Mouse (Mus musculus): ENCODE results near the gene Fat3. TPM values are rescaled to one million over a fixed set of nuclear protein-coding genes. Genes with fewer than 3 reads are reported as not detected.
A peak's percentile ranks its signal among the peaks of the same experiment; 100 is the strongest.

Fat3 gene
- polyA plus RNA-seq, 1 experiment from 2014 or later, result 7.5 TPM

GRCm38 (mm10) chr9:16344902-16345855 lies 155.9 kb downstream of the Fat3 start:
- Histone ChIP-seq H3K27me3 (replicated peaks; ENCODE audit: control insufficient read depth, insufficient read depth, low read length) (no peaks in the 10 kb centered on the region), H3K27ac (ENCODE audit: low read depth, low read length) (no peak overlapping the region), H3K4me3 (ENCODE audit: low read length) (no peak overlapping the region), H3K9me3 (ENCODE audit: control insufficient read depth, low read length) (no peaks in the 10 kb centered on the region), H3K4me2 (ENCODE audit: low read length) (peak overlapping the region; percentile 3; the same call in 1 of the 2 replicates), H3K9ac (ENCODE audit: low read depth, low read length) (no peak overlapping the region), H3K36me3 (ENCODE audit: control insufficient read depth, insufficient read depth, low read length) (no peaks in the 10 kb centered on the region), H3K4me1 (ENCODE audit: control insufficient read depth, insufficient read depth, low read depth, low read length) (peaks cover 4% of the 10 kb centered on the region)
- 49% methylated on average over 11 of the region's 11 CpGs for WGBS
- peak; percentile 87 for ATAC-seq

GRCm38 (mm10) chr9:16343191-16343590 lies 157.9 kb downstream of the Fat3 start:
- ATAC-seq, result no peak
- H3K9me3 ChIP-seq (ENCODE audit: control insufficient read depth, low read length), result no peaks in the 10 kb centered on the region
- H3K27ac ChIP-seq (ENCODE audit: low read depth, low read length), result no peak overlapping the region
- H3K36me3 ChIP-seq (ENCODE audit: control insufficient read depth, insufficient read depth, low read length), result no peaks in the 10 kb centered on the region
- H3K4me1 ChIP-seq (ENCODE audit: control insufficient read depth, insufficient read depth, low read depth, low read length), result peaks cover 4% of the 10 kb centered on the region
- H3K9ac ChIP-seq (ENCODE audit: low read depth, low read length), result no peak overlapping the region
- H3K4me2 ChIP-seq (ENCODE audit: low read length), result no peak overlapping the region
- no peak overlapping the region for H3K4me3 ChIP-seq (ENCODE audit: low read length)
- 69% methylated on average over 2 of the region's 2 CpGs for WGBS
- H3K27me3 ChIP-seq (replicated peaks; ENCODE audit: control insufficient read depth, insufficient read depth, low read length), result no peaks in the 10 kb centered on the region

- H3K4me1 ChIP-seq (ENCODE audit: control insufficient read depth, insufficient read depth, low read depth, low read length), result peaks cover 4% of the 10 kb centered on the region
- no peak overlapping the region for H3K4me3 ChIP-seq (ENCODE audit: low read length)
- H3K27ac ChIP-seq (ENCODE audit: low read depth, low read length), result no peak overlapping the region
- H3K36me3 ChIP-seq (ENCODE audit: control insufficient read depth, insufficient read depth, low read length), result no peaks in the 10 kb centered on the region
- ATAC-seq, result no peak
- H3K9me3 ChIP-seq (ENCODE audit: control insufficient read depth, low read length), result no peaks in the 10 kb centered on the region
- no peak overlapping the region for H3K9ac ChIP-seq (ENCODE audit: low read depth, low read length)
- no peaks in the 10 kb centered on the region for H3K27me3 ChIP-seq (replicated peaks; ENCODE audit: control insufficient read depth, insufficient read depth, low read length)
- WGBS, result 78% methylated on average over 8 of the region's 8 CpGs
- no peak overlapping the region for H3K4me2 ChIP-seq (ENCODE audit: low read length)
Measured at GRCm38 (mm10) chr9:16342577-16342976, 158.5 kb downstream of the Fat3 start.

- peak; percentile 50 for ATAC-seq
- no peaks in the 10 kb centered on the region for H3K9me3 ChIP-seq (ENCODE audit: control insufficient read depth, low read length)
- no peak overlapping the region for H3K9ac ChIP-seq (ENCODE audit: low read depth, low read length)
- H3K4me2 ChIP-seq (ENCODE audit: low read length), result no peak overlapping the region
- H3K27ac ChIP-seq (ENCODE audit: low read depth, low read length), result no peak overlapping the region
- no peaks in the 10 kb centered on the region for H3K4me1 ChIP-seq (ENCODE audit: control insufficient read depth, insufficient read depth, low read depth, low read length)
- H3K36me3 ChIP-seq (ENCODE audit: control insufficient read depth, insufficient read depth, low read length), result no peaks in the 10 kb centered on the region
- H3K27me3 ChIP-seq (replicated peaks; ENCODE audit: control insufficient read depth, insufficient read depth, low read length), result no peaks in the 10 kb centered on the region
- WGBS, result 37% methylated on average over 3 of the region's 3 CpGs
- H3K4me3 ChIP-seq (ENCODE audit: low read length), result no peak overlapping the region
Measured at GRCm38 (mm10) chr9:16330290-16330984, 170.6 kb downstream of the Fat3 start.

- Histone ChIP-seq H3K27me3 (replicated peaks; ENCODE audit: control insufficient read depth, insufficient read depth, low read length) (no peaks in the 10 kb centered on the region), H3K4me1 (ENCODE audit: control insufficient read depth, insufficient read depth, low read depth, low read length) (no peaks in the 10 kb centered on the region), H3K4me3 (ENCODE audit: low read length) (no peak overlapping the region), H3K9ac (ENCODE audit: low read depth, low read length) (no peak overlapping the region), H3K9me3 (ENCODE audit: control insufficient read depth, low read length) (no peaks in the 10 kb centered on the region; the same call in 1 of the 2 replicates), H3K36me3 (ENCODE audit: control insufficient read depth, insufficient read depth, low read length) (no peaks in the 10 kb centered on the region), H3K4me2 (ENCODE audit: low read length) (no peak overlapping the region), H3K27ac (ENCODE audit: low read depth, low read length) (no peak overlapping the region)
- 61% methylated on average over 1 of the region's 1 CpGs for WGBS
- ATAC-seq, result no peak
Measured at GRCm38 (mm10) chr9:16318957-16319356, 182.1 kb downstream of the Fat3 start.

DNA sequence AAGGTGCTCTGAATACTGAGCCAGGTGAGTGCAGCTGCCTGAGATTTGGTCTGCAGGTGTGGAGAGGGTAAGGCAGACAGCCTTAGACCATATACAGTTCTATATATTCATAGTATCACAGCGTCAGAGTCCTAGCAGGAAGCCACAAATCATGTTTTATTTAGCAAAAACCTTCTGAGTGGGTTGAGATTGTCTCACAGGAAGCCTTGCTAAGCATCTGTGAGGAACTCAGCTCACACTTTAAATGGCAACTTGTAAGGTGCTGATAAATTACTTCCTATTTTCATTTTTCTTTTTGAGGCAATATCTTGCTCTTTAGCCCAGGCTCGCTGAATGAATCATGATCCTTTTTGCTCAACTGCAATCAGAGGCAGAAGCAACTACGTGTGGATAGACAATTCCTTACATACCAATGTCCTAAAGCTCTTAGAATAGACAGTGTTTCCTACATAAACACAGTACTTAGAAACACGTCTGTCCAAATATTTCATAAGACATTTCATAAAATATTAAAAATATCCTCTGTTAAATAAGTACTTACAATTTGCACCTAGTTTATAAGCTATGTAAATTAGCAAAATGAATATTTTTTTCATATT lies 188.4 kb downstream of the Fat3 start:
- WGBS, result 78% methylated on average over 4 of the region's 4 CpGs
- Histone ChIP-seq H3K27ac (ENCODE audit: low read depth, low read length) (no peak overlapping the region), H3K27me3 (replicated peaks; ENCODE audit: control insufficient read depth, insufficient read depth, low read length) (no peaks in the 10 kb centered on the region), H3K36me3 (ENCODE audit: control insufficient read depth, insufficient read depth, low read length) (no peaks in the 10 kb centered on the region), H3K9me3 (ENCODE audit: control insufficient read depth, low read length) (no peaks in the 10 kb centered on the region; the same call in 1 of the 2 replicates), H3K4me3 (ENCODE audit: low read length) (no peak overlapping the region), H3K4me1 (ENCODE audit: control insufficient read depth, insufficient read depth, low read depth, low read length) (no peaks in the 10 kb centered on the region), H3K9ac (ENCODE audit: low read depth, low read length) (no peak overlapping the region), H3K4me2 (ENCODE audit: low read length) (no peak overlapping the region)
- ATAC-seq, result peak; percentile 29; the same call in 1 of the 2 replicates

- no peak overlapping the region for H3K27ac ChIP-seq (ENCODE audit: low read depth, low read length)
- WGBS, result 38% methylated on average over 5 of the region's 5 CpGs
Measured at GRCm38 (mm10) chr9:16310855-16311848, 189.9 kb downstream of the Fat3 start.

DNA sequence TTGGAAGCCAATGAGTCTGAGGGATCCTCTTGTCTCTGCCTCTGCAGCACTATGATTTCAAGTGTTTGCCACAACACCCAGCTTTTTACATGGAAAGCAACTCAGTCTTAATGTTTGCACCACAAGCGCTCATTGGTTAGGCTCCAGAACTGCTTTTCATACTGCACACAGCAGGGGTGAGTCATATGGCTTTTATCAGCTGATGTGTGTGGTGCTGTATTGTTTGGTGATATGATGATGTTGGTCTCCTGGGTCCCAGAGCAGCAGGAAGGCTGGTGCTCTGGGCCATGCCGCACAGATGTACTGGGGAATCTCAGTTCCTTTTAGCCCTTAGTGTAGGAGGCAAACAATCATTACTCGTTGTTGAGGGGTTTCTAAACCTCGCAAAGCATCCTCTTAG lies 190.8 kb downstream of the Fat3 start:
- Histone ChIP-seq H3K4me2 (ENCODE audit: low read length) (no peak overlapping the region), H3K36me3 (ENCODE audit: control insufficient read depth, insufficient read depth, low read length) (no peaks in the 10 kb centered on the region), H3K9me3 (ENCODE audit: control insufficient read depth, low read length) (no peaks in the 10 kb centered on the region), H3K27me3 (replicated peaks; ENCODE audit: control insufficient read depth, insufficient read depth, low read length) (no peaks in the 10 kb centered on the region), H3K4me3 (ENCODE audit: low read length) (no peak overlapping the region), H3K9ac (ENCODE audit: low read depth, low read length) (no peak overlapping the region), H3K27ac (ENCODE audit: low read depth, low read length) (no peak overlapping the region), H3K4me1 (ENCODE audit: control insufficient read depth, insufficient read depth, low read depth, low read length) (no peaks in the 10 kb centered on the region; the same call in 1 of the 2 replicates)
- ATAC-seq, result no peak
- whole genome bisulfite sequencing, result 78% methylated on average over 4 of the region's 4 CpGs

More at GRCm38 (mm10) chr9:16310855-16311848, 189.9 kb downstream of the Fat3 start:
- peak; percentile 48; the same call in 1 of the 2 replicates for ATAC-seq
- Histone ChIP-seq H3K4me2 (ENCODE audit: low read length) (no peak overlapping the region), H3K4me1 (ENCODE audit: control insufficient read depth, insufficient read depth, low read depth, low read length) (no peaks in the 10 kb centered on the region; the same call in 1 of the 2 replicates), H3K36me3 (ENCODE audit: control insufficient read depth, insufficient read depth, low read length) (no peaks in the 10 kb centered on the region), H3K4me3 (ENCODE audit: low read length) (no peak overlapping the region), H3K9ac (ENCODE audit: low read depth, low read length) (no peak overlapping the region), H3K27me3 (replicated peaks; ENCODE audit: control insufficient read depth, insufficient read depth, low read length) (no peaks in the 10 kb centered on the region), H3K9me3 (ENCODE audit: control insufficient read depth, low read length) (no peaks in the 10 kb centered on the region)
